Mouse (Mus musculus): ENCODE results near the gene Ubqln4.
"Not testable (repeated sequence)": the region's sequence is repeated elsewhere in the genome, so short reads cannot be mapped to it uniquely, and the experiment has no call there.

Ubqln4 gene

DNA sequence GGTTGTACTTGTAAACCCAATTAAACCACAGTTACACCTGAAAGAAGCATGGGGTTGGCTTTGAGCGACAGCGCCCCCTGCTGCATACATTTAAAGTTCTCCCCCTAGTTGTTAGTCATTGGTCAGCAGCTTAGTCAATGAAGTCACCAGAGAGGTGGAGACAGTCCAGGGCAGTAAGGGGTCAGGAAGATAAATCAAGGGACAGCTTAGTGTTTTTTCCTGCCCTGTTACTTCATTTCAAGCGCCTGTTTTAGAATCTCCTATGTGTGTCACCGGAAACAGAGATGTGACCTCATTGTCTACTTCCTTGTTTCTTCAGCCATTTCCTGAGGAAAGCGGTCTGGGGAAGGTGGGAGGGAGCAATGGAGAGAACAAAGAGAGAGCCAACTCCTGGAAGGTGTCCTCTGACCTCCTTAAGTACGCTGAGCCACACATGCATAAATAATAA is 50.2 kb downstream of the Ubqln4 start:
- DNase-seq (ENCODE audit: low spot score), result no peak

GRCm38 (mm10) chr3:88604863-88605262 is 51.3 kb downstream of the Ubqln4 start:
- DNase-seq (ENCODE audit: low spot score), result no peak

GRCm38 (mm10) chr3:88605666-88606065 is 52.1 kb downstream of the Ubqln4 start, which contains the start of gene Arhgef2:
TSS of gene Arhgef2 (plus strand) at chr3:88605966.
- not testable (repeated sequence) for DNase-seq (ENCODE audit: low spot score)

DNA sequence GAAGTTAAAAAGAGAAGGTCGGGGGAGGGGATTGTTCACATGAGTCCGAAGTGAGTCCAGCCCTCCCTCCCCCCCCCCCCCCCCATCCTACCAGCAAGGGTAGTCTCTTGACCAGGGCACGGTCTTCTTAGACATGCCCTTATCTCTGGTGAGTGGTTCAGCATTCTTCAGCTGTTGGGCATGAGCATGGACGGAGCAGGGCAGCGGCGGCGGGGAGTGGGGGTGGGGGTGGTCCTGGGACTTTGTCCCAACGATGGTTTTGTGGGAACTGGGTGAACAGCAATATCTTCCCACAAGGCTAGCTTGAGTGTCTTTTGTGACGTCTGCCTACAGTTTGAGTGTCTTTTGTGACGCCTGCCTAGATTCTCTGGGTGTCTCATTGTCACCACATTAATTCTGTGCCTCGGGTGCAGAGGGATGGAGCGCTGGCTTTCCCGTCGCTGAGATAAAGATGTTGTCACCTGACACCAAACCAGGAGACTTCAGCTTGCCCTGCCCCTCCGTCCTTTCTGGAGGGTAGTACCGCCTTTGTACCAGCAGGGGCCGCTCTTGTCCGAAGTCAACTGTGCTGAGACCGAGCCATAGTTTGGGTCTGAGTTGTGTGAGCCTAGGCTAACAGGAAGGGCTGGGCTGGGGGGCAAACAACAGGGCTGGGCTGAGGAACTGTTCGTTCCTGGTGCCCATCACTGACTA is 53.7 kb downstream of the Ubqln4 start:
- peak; percentile 86 for DNase-seq (ENCODE audit: low spot score)

DNA sequence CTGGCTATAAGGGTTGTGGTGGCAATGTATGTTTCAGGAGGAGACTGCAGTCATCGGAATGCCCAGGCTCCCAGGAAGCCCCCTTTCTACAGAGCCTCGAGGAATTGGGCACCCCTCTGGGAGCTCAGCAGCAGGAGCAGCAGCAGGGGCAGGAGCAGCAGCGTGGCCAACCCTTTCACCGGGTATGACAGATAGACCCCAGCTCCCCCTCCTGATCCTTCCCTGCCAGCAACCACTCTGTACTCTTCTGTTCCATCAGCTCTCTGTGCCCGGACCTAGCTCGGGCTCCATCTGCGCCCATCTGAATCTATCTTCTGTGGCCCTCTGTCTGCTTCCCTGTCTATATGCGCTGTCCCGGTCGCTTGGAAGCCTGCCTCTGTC is 54.2 kb downstream of the Ubqln4 start:
- no peak for DNase-seq (ENCODE audit: low spot score)

GRCm38 (mm10) chr3:88609066-88609465 is 55.5 kb downstream of the Ubqln4 start:
- no peak for DNase-seq (ENCODE audit: low spot score)

DNA sequence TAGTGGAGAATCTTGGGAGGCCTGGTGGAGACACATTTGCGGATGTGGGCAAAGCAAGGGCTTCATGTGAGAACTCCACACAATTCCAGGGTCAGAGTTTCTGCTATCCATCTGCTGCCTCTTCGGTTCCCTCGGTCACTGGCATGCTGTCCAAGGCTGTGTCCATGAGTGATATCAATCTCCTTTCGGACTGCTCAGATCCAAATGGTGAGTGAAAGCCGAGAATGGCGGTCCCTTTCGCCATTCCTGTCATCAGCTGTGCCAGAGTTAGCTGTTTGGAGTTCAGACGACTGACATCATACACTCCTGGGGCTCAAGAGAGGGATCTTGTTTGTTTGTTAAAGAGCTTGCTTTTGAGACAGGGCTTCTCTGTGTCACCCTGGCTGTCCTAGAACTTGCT is 60.9 kb downstream of the Ubqln4 start:
- no peak for DNase-seq (ENCODE audit: low spot score)

DNA sequence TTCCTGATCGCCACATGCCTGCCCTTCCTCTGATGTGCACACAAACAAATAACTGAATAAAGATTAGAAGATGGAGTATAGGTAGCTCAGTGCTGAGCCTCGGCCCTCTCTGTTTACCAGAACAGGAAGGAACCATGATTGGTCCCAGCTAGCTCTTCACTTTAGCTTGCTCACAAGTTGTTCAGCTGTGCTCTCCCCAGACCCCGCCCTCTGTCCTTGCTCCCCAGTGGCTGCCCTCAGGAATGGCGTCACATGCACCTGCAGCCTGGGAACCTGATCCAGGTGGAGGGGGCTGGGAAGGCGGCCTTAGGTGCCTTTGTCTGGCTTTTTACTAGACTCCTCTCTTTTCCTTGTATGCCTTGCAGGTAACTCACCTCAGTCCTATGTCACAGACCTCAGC is 61.6 kb downstream of the Ubqln4 start:
- no peak for DNase-seq (ENCODE audit: low spot score)

GRCm38 (mm10) chr3:88615902-88616391 is 62.4 kb downstream of the Ubqln4 start:
- DNase-seq (ENCODE audit: low spot score), result no peak

- DNase-seq (ENCODE audit: low spot score), result no peak
Observed at GRCm38 (mm10) chr3:88616951-88617500, 63.5 kb downstream of the Ubqln4 start.

GRCm38 (mm10) chr3:88618074-88618871 is 64.7 kb downstream of the Ubqln4 start:
- no peak for DNase-seq (ENCODE audit: low spot score)
